Mouse (Mus musculus): ENCODE data around the gene Foxo3.

- no peak for TF ChIP-seq CTCF (IDR thresholded peaks at IDR 0.05; ENCODE audit: borderline replicate concordance, extremely low read depth, insufficient read depth, insufficient read length)
- TF ChIP-seq POLR2A (IDR thresholded peaks at IDR 0.05; ENCODE audit: borderline replicate concordance, extremely low read depth, insufficient read depth, insufficient read length, poor library complexity, severe bottlenecking), result no peak
Observed at GRCm38 (mm10) chr10:42313222-42313786, 36.7 kb upstream of the Foxo3 start.

All from brain, embryonic 14.5 days (tissue).